Mouse (Mus musculus) C2C12 (cell line): ENCODE data around the gene Kcnj16. TPM values are rescaled to one million over a fixed set of nuclear protein-coding genes. Genes with fewer than 3 reads are reported as not detected.

Source experiments
- H3K27me3 ChIP-seq: one replicate; pipeline ENCODE4 v1.6.1; 2011; ENCODE audit not compliant: control insufficient read depth, insufficient read depth, insufficient read length
- H3K36me3 ChIP-seq: one replicate; pipeline ENCODE4 v1.6.1; 2011; ENCODE audit not compliant: control insufficient read depth, insufficient read depth
- H3K4me3 ChIP-seq: one replicate; pipeline ENCODE4 v1.5.1; 2011; ENCODE audit warnings: mild to moderate bottlenecking, control low read depth; ENCODE audit not compliant: poor library complexity, insufficient read depth, severe bottlenecking
- H3K79me2 ChIP-seq: one replicate; pipeline ENCODE4 v1.6.1; 2011; ENCODE audit not compliant: control insufficient read depth, insufficient read depth
- H3K79me3 ChIP-seq: one replicate; pipeline ENCODE4 v1.6.1; 2011; ENCODE audit warnings: low read depth, control low read depth
- H3ac ChIP-seq: one replicate; pipeline ENCODE3; 2011; ENCODE audit warnings: low read depth; ENCODE audit not compliant: control insufficient read depth, insufficient read length
- CEBPB ChIP-seq: IDR thresholded peaks from one replicate; pipeline ENCODE4 v1.6.1; 2011; ENCODE audit warnings: low read depth, mild to moderate bottlenecking, control low read depth, moderate library complexity
- CTCF ChIP-seq: IDR thresholded peaks from one replicate; pipeline ENCODE4 v1.5.1; 2011; ENCODE audit not compliant: control insufficient read depth, insufficient read depth, insufficient read length
- FOSL1 ChIP-seq: IDR thresholded peaks from one replicate; pipeline ENCODE4 v1.8.0; 2011; ENCODE audit warnings: mild to moderate bottlenecking, low read length; ENCODE audit not compliant: poor library complexity, insufficient read depth, severe bottlenecking
- MAX ChIP-seq: IDR thresholded peaks from one replicate; pipeline ENCODE4 v1.6.1; 2011; ENCODE audit warnings: mild to moderate bottlenecking, control low read depth
- MYOD1 ChIP-seq: IDR thresholded peaks from one replicate; pipeline ENCODE4 v1.6.1; 2011; ENCODE audit warnings: low read depth; ENCODE audit not compliant: control insufficient read depth, insufficient read length
- MYOG ChIP-seq: IDR thresholded peaks from one replicate; pipeline ENCODE4 v1.6.1; 2011; ENCODE audit not compliant: control insufficient read depth, insufficient read length; ENCODE audit errors: extremely low read depth
- USF1 ChIP-seq: IDR thresholded peaks from one replicate; pipeline ENCODE4 v1.6.1; 2011; ENCODE audit warnings: low read depth, mild to moderate bottlenecking, control low read depth, moderate library complexity
- polyA plus RNA-seq: library from polyadenylated mRNA; unstranded; fragments of >200 nt; fragmentation: generic; extraction: Trizol; gene quantifications from one replicate; pipeline ENCODE4 v1.2.1, GENCODE M21; 2012; ENCODE audit warnings: missing spikeins

Gene Kcnj16
- polyA plus RNA-seq, 1 experiment = not detected

DNA sequence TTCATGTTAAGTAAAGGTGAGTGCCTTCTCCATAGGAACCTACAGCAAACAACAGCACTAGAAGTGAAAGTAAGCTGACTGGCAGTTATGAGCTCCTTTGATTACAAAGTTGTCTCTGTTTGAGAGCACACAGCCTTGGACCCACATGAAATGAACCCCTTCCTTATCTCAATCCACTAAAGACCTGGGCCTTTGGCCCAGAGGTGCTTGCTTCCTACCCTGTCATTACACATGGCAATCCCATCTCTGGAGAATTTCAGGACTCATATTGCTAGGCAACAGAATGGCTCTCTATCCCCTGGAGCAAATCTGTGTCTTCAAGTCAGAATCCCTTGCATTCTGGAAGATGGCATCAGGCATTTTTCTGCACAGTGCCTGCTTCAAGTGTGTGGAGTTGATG, 102.6 kb downstream of the Kcnj16 start:
- H3K36me3 ChIP-seq = no peaks in the 10 kb centered on the region
- H3K79me3 ChIP-seq = no peaks in the 10 kb centered on the region
- no peaks in the 10 kb centered on the region for H3K27me3 ChIP-seq
- H3K79me2 ChIP-seq = no peaks in the 10 kb centered on the region
- no peak overlapping the region for H3ac ChIP-seq
- no peak overlapping the region for H3K4me3 ChIP-seq
- TF ChIP-seq MAX = no peak
- TF ChIP-seq FOSL1 = no peak
- TF ChIP-seq MYOG = no peak
- no peak for TF ChIP-seq USF1
- no peak for TF ChIP-seq CEBPB
- no peak for TF ChIP-seq CTCF
- no peak for TF ChIP-seq MYOD1

DNA sequence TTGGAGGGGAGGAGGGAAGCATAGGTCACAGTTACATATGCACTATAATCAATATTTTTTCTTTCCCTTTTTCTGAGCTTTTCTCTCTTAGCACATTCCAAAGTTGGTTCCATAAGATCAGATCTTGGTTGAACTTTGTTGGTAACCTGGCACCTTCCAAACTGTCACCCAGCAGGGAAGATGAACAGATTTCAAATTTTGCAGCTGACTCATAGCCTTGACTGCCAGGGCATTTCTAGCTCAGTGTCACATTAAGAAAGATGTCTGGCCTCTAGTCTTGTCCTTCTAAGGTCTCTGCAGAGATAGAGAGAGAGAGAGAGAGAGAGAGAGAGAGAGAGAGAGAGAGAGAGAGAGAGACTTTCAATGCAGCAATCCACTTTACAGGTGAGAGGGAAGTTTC, 106.3 kb downstream of the Kcnj16 start:
- TF ChIP-seq USF1 (no peak), MAX (no peak), MYOD1 (no peak), CEBPB (no peak), FOSL1 (no peak), MYOG (no peak), CTCF (no peak)
- Histone ChIP-seq H3K79me3 (no peaks in the 10 kb centered on the region), H3K27me3 (no peaks in the 10 kb centered on the region), H3K79me2 (no peaks in the 10 kb centered on the region), H3ac (no peak overlapping the region), H3K36me3 (no peaks in the 10 kb centered on the region), H3K4me3 (no peak overlapping the region)

Other genes starting within 250 kb of the Kcnj16 start
- gene Kcnj2, start 98.1 kb downstream of the Kcnj16 start, polyA plus RNA-seq = 0.16 TPM